Mouse (Mus musculus) T-helper 1 cell (primary cell): ENCODE data around the gene Prr19.
"Not testable (repeated sequence)": the region's sequence is repeated elsewhere in the genome, so short reads cannot be mapped to it uniquely, and the experiment has no call there.

Experiments used
- in situ Hi-C: fragments of 300-600 bp; cut with MboI, MseI; formaldehyde crosslinking; loops from one replicate; pipeline ENCODE4 v1.15.1; 2025; ENCODE audit warnings: high pct_unique_total_duplicates

The Prr19 gene

DNA sequence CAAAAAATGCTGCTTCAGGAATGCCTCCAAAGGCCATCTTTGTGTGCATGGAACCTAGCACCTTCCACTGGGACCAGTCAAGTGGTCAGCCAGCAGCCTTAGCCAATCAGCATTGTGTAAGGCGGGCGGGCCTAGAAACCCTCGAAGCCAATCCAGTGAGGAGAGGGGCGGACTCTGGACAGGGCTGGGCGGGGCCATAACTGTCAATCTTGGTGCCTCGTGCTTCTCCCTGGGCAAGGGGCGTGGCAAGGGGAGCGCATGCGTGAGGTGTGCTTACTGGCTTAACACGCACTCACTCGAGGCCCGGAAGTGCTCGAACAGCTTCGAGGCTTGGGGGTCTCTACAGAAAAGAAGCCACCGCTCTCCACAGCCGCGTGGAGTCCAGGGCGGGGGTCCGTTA, at the start of gene Prr19:
Prr19 (plus strand) TSS at position 349 of the 400 bp plus-strand sequence.
- in situ Hi-C loops = no loop called here

DNA sequence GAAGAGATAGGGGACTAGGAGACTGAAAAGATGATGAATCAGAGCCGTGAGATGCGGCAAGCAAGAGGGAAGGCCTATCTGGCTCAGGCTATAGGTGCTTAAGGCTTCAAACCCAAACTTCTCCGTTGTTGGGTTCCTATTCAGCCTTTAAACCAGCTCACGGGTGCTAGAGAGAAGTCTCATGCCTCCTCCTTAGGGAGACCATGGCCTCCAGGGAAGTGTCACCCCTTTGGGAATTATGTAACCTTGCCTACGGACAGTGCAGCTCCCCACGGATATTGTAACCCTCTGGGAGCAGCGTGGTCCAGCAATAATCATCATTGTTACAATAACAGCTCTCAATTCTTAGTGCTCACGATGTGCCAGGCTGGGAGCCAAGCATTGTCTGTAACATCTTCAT, 49.4 kb upstream of the Prr19 start:
- in situ Hi-C loops = no loop called here

DNA sequence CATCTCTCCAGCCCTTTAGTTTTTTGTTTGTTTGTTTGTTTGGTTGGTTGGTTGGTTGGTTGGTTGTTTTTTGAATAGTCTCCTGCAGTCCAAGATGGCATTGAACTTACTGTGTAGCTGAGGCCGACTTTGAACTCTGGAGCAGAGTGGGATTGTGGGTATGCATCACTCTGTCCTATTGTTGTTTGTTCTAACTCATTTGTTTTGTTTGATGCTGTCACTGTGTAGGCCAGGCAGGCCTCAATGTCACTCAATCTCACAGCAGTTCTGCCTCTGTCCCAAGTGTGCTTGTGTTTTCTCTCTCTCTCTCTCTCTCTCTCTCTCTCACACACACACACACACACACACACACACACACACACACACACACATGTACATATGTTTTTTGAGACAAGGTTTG, 39.3 kb upstream of the Prr19 start:
- in situ Hi-C loops = no loop called here

DNA sequence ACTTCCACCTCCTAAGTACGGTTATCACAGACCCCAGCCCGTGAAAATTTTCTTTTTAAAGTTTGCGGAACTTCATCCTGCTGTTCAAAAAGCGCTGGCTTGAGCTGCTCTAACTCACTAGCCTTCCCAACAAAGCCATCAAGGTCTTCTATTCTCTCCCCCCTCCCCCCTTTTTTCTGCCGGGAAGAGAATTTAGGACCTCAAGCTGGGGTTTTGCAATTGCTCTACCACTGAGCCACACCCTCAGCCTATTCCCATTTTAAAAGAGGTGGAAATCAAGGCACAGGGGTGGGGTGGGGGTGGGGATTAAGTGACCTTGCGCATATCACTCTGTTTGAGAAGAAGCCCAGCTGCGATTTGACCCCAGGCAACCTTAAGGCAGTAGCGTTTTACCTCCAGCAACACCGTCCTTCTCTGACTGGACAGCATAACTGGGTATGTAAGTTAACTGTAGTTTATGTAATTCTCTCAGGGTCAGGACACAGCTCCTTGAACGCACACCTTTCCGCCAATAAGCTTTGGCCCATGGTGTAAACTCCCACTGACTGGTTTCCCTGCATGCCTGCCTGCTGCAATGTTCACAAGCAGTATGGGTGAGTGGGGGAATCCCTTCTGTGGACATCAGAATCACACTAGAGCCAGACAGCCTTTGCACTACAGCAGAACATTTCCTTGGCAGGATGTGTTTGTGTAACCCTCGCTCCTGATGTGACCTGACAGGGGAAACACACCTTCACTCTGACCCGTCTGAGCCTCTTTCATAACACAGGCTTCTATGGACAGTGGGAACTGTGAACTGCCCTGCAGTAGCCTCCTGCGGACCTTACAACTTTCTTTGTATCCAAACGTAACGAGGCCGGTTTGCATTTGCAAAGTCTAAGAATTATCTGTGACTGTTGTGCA, 37.0 kb upstream of the Prr19 start:
- in situ Hi-C loops = no loop called here

DNA sequence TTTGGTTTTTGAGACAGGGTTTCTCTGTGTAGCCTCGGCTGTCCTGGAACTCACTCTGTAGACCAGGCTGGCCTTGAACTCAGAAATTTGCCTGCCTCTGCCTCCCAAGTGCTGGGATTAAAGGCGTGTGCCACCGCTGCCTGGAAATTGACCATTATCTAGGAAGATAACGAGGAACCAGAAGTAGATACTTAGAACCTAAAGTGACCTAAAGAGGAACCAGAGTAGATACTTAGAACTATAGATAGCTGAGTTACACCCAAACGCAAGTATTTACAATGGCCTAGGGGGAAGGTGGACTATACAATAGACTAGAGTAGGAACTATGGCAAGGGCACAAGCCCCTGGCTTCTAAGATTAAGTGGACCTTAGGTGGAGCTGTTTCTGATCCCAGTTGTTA, 35.5 kb upstream of the Prr19 start:
- in situ Hi-C loops = not testable (repeated sequence)

DNA sequence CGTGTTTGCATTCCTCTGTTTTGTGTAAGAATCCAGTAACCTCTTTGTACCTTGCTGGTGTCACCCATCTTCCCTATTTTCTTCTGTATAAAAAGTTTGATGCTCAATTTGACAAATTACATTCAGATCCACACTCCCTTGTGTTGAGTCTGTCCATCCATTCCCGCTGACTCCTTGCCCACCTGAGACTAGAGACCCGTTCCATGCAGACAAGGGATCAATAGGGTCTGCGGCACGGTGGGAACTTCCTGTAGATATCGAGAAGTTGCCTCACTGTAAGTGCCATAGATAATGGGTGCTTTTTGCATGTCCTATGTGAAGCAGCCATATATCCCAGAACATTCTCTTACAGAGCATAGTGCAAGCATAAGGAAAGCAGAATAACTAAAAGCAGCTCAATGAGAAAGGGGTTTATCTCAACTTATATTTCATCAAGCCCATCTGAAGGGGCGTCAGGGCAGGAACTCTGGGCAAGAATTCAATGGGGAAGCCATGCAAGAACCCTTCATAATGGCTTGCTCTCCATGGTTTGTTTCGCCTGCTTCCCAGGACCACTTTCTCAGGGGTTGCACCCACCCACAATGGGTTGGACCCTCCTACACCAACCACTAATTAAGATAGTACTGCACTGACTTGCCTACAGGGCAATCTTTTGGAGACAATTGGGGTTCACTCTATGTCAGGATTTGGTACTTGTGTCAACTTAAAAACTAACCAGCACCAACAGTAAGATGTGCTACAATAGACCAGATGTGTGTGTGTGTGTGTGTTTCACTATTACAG, 34.8 kb upstream of the Prr19 start:
- in situ Hi-C loops = no loop called here

DNA sequence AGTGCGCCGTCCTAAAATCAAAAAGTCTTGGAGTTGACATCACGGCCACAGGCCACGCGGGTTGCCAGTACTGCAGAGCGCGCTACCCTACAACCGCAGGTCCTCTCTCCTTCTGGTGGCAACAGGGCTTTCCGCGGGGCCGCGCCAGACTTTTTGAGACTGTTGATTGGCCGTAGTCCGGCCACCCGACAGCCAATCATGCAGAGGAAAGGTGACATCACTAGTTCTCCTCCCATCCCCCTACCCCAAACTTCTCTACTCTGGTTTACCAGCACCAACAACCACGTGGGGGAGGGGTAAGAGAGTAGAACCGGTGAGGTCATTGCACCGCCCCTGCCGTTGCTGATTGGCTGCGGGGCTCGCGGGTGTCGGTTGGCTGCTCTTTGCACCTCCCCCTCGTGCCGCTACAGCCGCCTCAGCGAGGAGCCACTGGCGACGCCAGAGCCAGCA, 33.9 kb upstream of the Prr19 start, which contains the start of gene Cic:
Cic (plus strand) TSS at position 404 of the 450 bp plus-strand sequence.
- in situ Hi-C loops = no loop called here

DNA sequence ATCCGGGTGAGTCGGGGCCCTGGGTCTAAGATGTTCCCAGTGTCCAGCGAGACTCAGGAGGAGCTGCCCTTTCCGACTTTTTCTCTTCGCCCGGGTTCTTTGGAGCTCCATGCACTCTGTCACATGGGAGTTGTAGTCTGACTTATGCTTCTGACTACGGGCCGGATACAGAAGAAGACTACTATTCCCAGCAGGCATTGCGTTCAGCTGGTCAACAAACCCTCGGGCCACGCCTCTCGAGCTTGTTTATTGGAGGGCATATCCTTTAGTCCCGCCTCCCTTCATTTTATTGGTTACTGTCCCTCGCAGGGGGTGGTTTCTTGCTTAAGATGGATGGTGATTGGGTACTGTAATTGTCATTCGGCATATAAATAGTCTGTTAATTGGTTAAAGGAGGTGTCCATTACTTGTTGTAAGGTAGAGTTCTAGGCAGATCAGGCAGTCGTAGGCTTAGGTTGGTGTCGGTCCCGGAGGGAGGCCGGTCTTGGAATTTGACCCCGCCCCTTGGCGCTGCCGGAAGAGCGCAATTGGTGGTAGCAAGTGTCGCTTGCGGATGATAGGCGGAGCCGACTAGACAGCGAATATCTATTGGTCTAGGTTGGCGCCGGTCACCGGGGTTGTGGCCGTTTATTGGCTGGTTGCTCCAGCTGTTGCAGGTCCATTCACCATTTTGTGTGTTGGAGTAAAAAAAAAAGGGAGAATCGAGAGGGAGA, 33.3 kb upstream of the Prr19 start:
- in situ Hi-C loops = no loop called here

DNA sequence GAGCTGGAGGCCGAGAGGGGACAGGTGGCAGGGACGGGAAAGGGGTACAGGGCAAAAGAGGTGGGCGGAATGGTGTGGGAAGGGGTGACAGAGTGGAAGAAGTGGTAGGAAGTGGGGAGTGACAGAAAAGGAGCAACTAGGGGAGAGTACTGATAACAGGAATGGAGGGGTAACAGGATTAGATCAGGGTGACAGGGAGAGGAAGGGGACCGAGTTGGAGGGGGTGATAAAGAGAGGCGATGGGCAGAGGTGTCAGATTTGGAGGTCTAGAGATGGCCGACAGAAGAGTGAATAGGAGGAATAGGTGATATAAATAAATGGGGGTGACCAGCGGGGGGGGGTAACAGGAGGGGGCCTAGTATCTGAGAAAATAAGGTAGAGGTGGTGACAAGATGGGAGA, 32.6 kb upstream of the Prr19 start:
- in situ Hi-C loops = no loop called here

DNA sequence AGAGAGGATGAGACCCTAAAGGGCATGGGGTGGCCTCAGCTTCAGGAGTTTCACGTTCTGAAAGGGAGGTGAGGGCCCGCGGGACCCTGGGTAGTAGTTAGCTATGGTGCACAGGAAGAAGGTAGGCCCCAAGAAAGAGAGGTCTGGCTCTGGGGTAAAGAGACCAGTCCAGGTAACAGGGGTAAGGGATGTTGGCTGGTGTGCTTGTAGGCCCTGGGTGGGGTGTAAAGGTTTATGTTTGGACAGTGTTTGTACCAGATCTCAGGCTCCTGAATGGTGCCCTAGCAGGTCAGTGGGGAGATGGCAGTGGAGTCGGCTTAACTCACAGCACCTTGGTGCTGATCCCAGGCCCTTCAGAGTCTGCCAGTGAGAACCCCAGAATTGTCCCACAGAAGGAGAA, 32.2 kb upstream of the Prr19 start:
- in situ Hi-C loops = no loop called here

DNA sequence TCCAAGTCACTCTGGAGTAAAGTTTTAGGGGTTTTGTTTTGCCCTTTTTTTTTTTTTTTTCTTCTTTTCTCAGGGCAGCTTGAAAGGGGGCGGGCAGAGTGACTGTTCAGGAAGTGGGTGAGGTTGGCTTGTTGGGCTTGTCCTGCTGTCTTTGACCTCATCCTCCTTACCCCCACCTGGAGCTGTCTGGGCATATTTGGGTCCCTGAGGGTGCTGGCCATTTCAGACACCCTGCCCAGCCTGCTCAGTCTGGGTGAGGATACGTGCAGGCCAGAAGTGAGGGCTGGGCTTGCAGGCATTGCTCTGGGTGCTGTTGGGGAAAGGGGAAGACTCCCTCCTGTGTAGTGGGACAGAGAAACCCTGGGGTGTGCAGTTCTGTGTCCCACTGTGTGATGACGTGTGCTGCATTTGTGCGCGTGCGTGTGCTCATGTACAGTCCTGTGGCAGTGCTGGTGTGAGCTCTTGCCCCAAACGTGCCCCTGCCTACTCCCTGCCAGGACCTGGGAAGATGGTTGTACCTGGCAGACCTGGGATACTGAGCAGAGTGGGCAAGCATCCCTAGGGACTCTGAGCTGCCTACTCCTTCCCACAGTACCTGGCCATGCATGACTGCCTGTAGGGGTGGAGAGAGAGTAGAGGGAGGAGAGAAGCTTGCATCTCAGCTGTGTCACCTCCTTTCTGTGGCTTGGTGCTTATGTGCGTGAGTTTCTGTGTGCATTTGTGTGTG, 31.5 kb upstream of the Prr19 start:
- in situ Hi-C loops = loop anchor here (5.0 kb wide), 1 partner anchor 137 kb away; no protein-coding TSS in a partner anchor

DNA sequence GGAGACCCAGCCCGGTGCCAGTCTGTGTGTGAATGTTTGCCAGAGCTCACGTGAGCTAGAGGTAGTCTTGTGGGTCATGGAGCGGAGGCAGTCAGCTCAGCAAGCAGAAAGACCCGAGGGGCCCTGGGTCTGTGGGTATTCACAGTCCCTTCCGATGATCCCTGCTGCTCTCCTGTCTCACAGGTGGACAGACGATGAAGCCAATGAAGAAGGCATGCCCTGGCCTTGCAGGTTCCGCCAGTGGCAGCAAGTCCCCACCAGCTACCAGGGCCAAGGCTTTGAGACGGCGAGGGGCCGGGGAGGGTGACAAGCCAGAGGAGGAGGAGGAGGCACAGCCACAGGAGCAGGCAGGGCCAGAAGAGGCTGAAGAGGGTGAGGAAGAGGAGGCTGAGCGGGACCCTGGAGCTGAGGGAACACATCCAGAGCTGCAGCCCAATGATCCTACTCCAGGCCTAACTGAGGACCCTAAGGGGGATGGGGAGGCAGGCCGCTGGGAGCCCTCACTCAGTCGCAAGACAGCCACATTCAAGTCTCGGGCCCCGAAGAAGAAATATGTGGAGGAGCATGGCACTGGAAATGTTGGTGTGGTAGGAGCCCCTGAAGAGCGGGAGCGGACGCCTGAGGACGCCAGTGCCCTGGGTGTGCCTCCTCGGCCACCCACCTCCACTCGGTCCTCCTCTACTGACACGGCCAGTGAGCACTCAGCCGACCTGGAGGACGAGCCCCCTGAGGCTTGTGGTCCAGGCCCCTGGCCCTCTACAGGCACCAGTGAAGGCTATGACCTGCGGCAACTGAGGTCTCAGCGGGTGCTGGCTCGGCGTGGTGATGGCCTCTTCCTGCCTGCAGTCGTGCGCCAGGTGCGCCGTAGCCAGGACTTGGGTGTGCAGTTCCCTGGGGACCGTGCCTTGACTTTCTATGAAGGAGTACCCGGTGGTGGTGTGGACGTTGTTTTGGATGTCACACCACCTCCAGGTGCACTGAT, 30.3 kb upstream of the Prr19 start:
- in situ Hi-C loops = loop anchor here (5.0 kb wide), 1 partner anchor 139 kb away; no protein-coding TSS in a partner anchor

DNA sequence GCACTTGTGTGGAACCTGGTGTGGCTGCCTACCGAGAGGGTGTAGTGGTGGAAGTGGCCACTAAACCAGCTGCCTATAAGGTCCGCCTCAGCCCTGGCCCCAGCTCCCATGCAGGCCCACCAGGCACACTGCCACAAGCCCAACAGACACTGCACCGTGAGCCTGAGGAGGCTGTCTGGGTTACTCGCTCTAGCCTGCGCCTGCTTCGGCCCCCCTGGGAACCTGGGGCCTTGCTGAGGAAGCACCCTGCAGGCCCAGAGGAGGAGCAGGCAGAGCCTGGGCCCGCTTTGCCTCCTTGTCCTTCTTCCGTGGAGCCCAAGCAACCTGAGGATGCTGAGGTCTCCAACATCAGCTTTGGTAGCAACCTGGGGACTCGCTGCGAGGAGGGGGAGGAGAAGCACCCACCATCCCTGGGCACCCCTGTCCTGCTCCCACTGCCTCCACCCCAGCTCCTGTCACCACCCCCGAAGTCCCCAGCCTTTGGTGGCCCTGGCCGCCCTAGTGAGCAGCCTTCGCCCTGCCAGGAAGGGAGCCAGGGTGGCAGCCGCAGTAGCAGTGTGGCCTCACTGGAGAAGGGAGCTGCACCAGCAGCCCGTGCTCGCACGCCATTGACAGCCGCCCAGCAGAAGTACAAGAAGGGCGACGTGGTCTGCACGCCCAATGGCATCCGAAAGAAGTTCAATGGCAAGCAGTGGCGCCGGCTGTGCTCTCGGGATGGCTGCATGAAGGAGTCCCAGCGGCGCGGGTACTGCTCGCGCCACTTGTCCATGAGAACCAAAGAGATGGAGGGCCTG, 29.4 kb upstream of the Prr19 start:
- in situ Hi-C loops = loop anchor here (5.0 kb wide), 1 partner anchor 140 kb away; no protein-coding TSS in a partner anchor

DNA sequence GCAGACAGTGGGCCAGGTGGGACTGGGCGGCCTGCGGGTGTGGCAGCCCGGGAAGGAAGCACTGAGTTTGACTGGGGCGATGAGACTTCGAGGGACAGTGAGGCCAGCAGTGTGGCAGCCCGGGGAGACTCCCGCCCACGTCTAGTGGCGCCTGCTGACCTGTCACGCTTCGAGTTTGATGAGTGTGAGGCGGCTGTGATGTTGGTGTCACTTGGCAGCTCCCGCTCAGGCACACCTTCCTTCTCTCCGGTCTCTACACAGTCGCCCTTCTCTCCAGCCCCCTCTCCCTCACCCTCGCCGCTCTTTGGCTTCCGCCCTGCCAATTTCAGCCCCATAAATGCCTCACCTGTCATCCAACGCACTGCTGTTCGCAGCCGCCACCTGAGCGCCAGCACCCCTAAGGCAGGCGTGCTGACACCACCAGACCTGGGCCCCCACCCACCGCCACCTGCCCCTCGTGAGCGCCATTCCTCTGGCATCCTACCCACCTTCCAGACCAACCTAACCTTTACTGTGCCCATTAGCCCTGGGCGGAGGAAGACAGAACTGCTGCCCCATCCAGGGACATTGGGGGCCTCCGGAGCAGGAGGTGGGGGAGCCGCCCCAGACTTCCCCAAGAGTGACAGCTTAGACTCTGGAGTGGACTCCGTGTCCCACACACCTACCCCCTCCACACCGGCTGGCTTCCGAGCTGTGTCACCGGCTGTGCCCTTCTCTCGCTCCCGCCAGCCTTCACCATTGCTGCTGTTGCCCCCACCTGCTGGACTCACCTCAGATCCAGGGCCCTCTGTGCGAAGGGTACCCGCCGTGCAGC, 28.6 kb upstream of the Prr19 start:
- in situ Hi-C loops = loop anchor here (5.0 kb wide), 1 partner anchor 140 kb away; no protein-coding TSS in a partner anchor

DNA sequence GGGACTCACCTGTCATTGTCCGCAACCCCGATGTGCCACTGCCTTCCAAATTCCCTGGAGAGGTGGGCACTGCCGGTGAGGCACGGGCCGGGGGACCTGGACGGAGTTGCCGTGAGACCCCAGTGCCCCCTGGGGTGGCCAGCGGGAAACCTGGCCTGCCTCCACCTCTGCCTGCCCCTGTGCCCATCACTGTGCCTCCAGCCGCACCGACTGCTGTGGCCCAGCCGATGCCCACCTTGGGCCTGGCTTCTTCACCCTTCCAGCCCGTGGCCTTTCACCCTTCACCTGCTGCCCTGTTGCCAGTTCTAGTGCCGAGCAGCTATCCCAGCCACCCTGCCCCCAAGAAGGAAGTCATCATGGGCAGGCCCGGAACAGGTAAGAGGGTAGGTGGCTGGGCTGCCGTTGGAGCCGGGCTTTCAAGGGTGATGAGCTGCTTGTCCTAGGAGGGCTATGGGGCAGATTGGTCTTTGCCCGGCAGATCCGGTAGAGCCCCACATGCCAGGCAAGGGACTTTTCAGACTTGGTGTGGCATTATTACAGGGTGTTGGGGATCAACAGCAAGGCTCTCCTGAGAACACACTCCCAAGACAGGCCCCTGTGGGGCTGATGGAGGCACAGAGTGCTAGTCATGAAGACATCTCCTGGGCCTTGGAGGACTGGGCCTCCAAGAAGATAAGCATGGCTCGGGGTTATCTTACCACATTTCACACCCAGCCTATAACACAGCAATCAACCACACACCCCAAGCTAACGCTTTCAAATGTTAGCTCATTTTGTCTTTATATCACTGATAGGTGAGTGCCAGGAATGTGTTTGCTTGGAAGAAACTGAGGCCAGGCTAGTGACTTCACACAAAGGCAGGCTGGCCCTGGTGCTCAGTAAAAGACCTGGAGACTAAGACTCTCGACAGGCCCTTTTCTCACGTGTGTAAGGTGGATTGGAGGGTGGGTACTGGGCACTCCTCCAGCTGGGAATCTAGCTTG, 27.7 kb upstream of the Prr19 start:
- in situ Hi-C loops = loop anchor here (5.0 kb wide), 1 partner anchor 141 kb away; no protein-coding TSS in a partner anchor

DNA sequence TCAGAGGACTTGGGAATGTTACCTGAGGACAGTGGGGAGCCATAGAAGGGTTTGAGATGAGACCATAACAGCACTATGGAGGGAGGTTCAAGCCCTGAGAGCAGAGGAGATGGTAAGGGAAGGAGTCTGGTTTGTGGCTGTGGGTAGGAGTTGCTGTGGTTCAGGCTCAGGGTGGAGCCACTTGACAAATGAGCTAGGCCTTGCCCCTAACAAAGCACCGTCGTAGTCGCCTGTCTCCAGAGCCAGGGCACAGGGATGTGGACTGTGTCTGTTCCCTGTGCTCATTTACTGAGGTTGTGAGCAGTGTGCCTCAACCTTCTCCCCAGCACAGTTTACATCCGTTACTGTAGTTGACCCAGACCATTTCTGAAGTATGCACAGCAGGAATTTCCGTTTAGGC, 26.6 kb upstream of the Prr19 start:
- in situ Hi-C loops = loop anchor here (5.0 kb wide), 1 partner anchor 142 kb away; no protein-coding TSS in a partner anchor

DNA sequence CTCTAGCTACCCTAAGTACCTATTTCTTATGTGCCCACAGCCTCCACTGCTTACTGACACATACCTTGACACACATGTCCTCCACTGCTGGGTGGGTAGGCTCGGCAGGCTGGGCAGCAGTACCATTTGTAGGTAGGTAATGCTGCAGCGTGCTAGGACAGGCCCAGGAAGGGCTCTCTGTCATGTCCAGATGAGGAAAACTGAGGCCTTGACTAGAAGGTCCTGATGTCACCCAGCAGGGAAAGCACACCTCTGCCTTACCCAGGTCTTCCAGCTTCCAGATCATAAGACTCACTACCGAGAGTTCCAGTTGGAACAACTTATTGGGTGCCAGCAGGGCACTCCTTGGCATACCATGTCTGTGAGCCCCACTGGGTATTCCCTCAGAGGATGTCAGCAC, 26.2 kb upstream of the Prr19 start:
- in situ Hi-C loops = loop anchor here (5.0 kb wide), 1 partner anchor 143 kb away; no protein-coding TSS in a partner anchor
